In genomic region chr2:181375787-181376186, GRCm38 (mm10) we compare ENCODE assay signal across 10 mouse cellular contexts. TPM values are rescaled to one million over a fixed set of nuclear protein-coding genes. Genes with fewer than 3 reads are reported as not detected.
DNase-seq lines count a peak whose midpoint lies in the region; ATAC-seq lines count a peak whose summit lies in the region.
"Had no signal": no experiment of that assay in that cellular context is flagged by ENCODE, and none has a peak within 500 bp of the region (broad histone marks: within the 10 kb centered on the region; RNA-seq: fewer than 3 reads in every experiment).

No protein-coding gene starts in this region.

- no peak overlapping the region for H3K27ac ChIP-seq in hindbrain, embryonic 14.5 days
- H3K27ac ChIP-seq in hindbrain, embryonic 13.5 days, result no peak overlapping the region
- H3K27ac ChIP-seq: heart, embryonic 15.5 days had no signal

- no peak overlapping the region for H3K4me3 ChIP-seq in hindbrain, embryonic 14.5 days (replicated peaks; ENCODE audit: low read length)
- H3K4me3 ChIP-seq in hindbrain, embryonic 13.5 days, result no peak overlapping the region
- H3K4me3 ChIP-seq: heart, embryonic 15.5 days; myocyte had no signal

- DNase-seq in hindbrain, embryonic 14.5 days (ENCODE audit: low spot score), result peak; percentile 44
- DNase-seq in A20 (ENCODE audit: low read depth, low spot score), result peak; percentile 70
- DNase-seq in MEL-GATA-1-ER (ENCODE audit: extremely low read depth, low read depth), result peak; percentile 40
- DNase-seq in induced T-regulatory cell, adult 2 months (ENCODE audit: low read depth), result peak; percentile 88
- DNase-seq in heart, postnatal 36 days, result no peak
- DNase-seq in left cerebral cortex, postnatal 10 days (ENCODE audit: extremely low spot score in 1 of 2, low spot score in 2 of 2), result no peak

- no peak overlapping the region for H3K9ac ChIP-seq in hindbrain, embryonic 14.5 days
- no peak overlapping the region for H3K9ac ChIP-seq in hindbrain, embryonic 13.5 days
- H3K9ac ChIP-seq: heart, embryonic 15.5 days had no signal

- no peak for ATAC-seq in hindbrain, embryonic 14.5 days (ENCODE audit: low FRiP score)
- no peak for ATAC-seq in hindbrain, embryonic 13.5 days (ENCODE audit: low FRiP score)
- ATAC-seq in frontal cortex, adult (ENCODE audit: low TSS enrichment), result no peak

- no peaks in the 10 kb centered on the region for H3K9me3 ChIP-seq in hindbrain, embryonic 14.5 days (ENCODE audit: control insufficient read depth, low read length)
- no peaks in the 10 kb centered on the region for H3K9me3 ChIP-seq in hindbrain, embryonic 13.5 days
- H3K9me3 ChIP-seq: heart, embryonic 15.5 days had no signal

- H3K4me1 ChIP-seq in hindbrain, embryonic 14.5 days (replicated peaks; ENCODE audit: control insufficient read depth, insufficient read depth, low read length), result no peaks in the 10 kb centered on the region
- H3K4me1 ChIP-seq in hindbrain, embryonic 13.5 days (replicated peaks), result no peaks in the 10 kb centered on the region
- H3K4me1 ChIP-seq: heart, embryonic 15.5 days had no signal

- intact Hi-C loops in heart, postnatal 36 days (cut with DNase I), result no loop called here
- intact Hi-C loops in left cerebral cortex, postnatal 10 days (cut with DNase I), result no loop called here

- H3K4me2 ChIP-seq in hindbrain, embryonic 14.5 days (replicated peaks), result no peak overlapping the region
- no peak overlapping the region for H3K4me2 ChIP-seq in hindbrain, embryonic 13.5 days
- H3K4me2 ChIP-seq: heart, embryonic 15.5 days had no signal

- WGBS in hindbrain, embryonic 14.5 days, result 94% methylated on average over 2 of the region's 2 CpGs
- WGBS in hindbrain, embryonic 13.5 days, result 95% methylated on average over 2 of the region's 2 CpGs

- no peaks in the 10 kb centered on the region for H3K27me3 ChIP-seq in hindbrain, embryonic 14.5 days (ENCODE audit: control insufficient read depth, insufficient read depth, low read length)
- H3K27me3 ChIP-seq in hindbrain, embryonic 13.5 days, result no peaks in the 10 kb centered on the region
- H3K27me3 ChIP-seq: heart, embryonic 15.5 days had no signal

- peaks cover 27% of the 10 kb centered on the region for H3K36me3 ChIP-seq in hindbrain, embryonic 14.5 days (replicated peaks; ENCODE audit: control insufficient read depth, insufficient read depth)
- peaks cover 35% of the 10 kb centered on the region for H3K36me3 ChIP-seq in hindbrain, embryonic 13.5 days

RNA-seq across cellular contexts. Expression of gene Lime1, which starts 4.1 kb away (rescaled TPM):
- 39.7 and 47.4 TPM in 2 replicates for polyA plus RNA-seq in hindbrain, embryonic 14.5 days (2014; fragmentation: Nextera tagmentation; extraction: Ambion mirVana)
- 43.7 and 45.0 TPM in 2 replicates for polyA plus RNA-seq in hindbrain, embryonic 13.5 days (2015; fragmentation: Nextera tagmentation; extraction: Ambion mirVana)
- 1 to 10 TPM; 5.1 to 6.7 TPM for total RNA-seq in heart, postnatal 36 days (2021)
- total RNA-seq in left cerebral cortex, postnatal 10 days (2021), result 10 to 100 TPM; 30.1 to 32.9 TPM

RNA-seq across cellular contexts. Expression of gene Arfrp1, which starts 10.6 kb away (rescaled TPM):
- 62.3 and 63.3 TPM in 2 replicates for polyA plus RNA-seq in hindbrain, embryonic 14.5 days (2014; fragmentation: Nextera tagmentation; extraction: Ambion mirVana)
- 87.8 and 88.4 TPM in 2 replicates for polyA plus RNA-seq in hindbrain, embryonic 13.5 days (2015; fragmentation: Nextera tagmentation; extraction: Ambion mirVana)
- total RNA-seq in heart, postnatal 36 days (2021), result 10 to 100 TPM; 52.2 to 55.4 TPM
- total RNA-seq in left cerebral cortex, postnatal 10 days (2021), result 10 to 100 TPM; 39.8 to 44.2 TPM

RNA-seq across cellular contexts. Expression of gene Zgpat, which starts 11.1 kb away (rescaled TPM):
- 66.7 and 67.6 TPM in 2 replicates for polyA plus RNA-seq in hindbrain, embryonic 14.5 days (2014; fragmentation: Nextera tagmentation; extraction: Ambion mirVana)
- 69.2 and 69.8 TPM in 2 replicates for polyA plus RNA-seq in hindbrain, embryonic 13.5 days (2015; fragmentation: Nextera tagmentation; extraction: Ambion mirVana)
- 10 to 100 TPM; 17.6 to 22.3 TPM for total RNA-seq in heart, postnatal 36 days (2021)
- total RNA-seq in left cerebral cortex, postnatal 10 days (2021), result 10 to 100 TPM; 55.9 to 60.5 TPM

RNA-seq across cellular contexts. Expression of gene Rtel1, which starts 56.2 kb away (rescaled TPM):
- 39.9 and 40.8 TPM in 2 replicates for polyA plus RNA-seq in hindbrain, embryonic 14.5 days (2014; fragmentation: Nextera tagmentation; extraction: Ambion mirVana)
- polyA plus RNA-seq in hindbrain, embryonic 13.5 days (2015; fragmentation: Nextera tagmentation; extraction: Ambion mirVana), result 34.6 and 35.1 TPM in 2 replicates
- total RNA-seq in heart, postnatal 36 days (2021), result 10 to 100 TPM in 1 of 2 experiments, 1 to 10 TPM in 1; 9.3 to 10.1 TPM
- 10 to 100 TPM; 41.1 to 46.6 TPM for total RNA-seq in left cerebral cortex, postnatal 10 days (2021)

Comparison
In these comparisons a context has a peak if more than half of its experiments do, and no peak if none do; other contexts are left out.
1. DNase-seq: peak in hindbrain, embryonic 14.5 days (single experiment), A20 (single experiment), MEL-GATA-1-ER (single experiment) and induced T-regulatory cell, adult 2 months (single experiment); none in heart, postnatal 36 days (0 of 2) and left cerebral cortex, postnatal 10 days (0 of 2).
2. RNA of gene Lime1, which starts 4.1 kb away (total RNA-seq): 30.1 to 32.9 TPM in left cerebral cortex, postnatal 10 days; 5.1 to 6.7 TPM in heart, postnatal 36 days; every median in the first group is over 4 times any median in the second.